Comparison of ENCODE assay signal across 19 mouse cellular contexts in genomic region chr10:96925771-96926170, GRCm38 (mm10).
DNase-seq lines count a peak whose midpoint lies in the region; ATAC-seq and TF ChIP-seq lines count a peak whose summit lies in the region.
"Had no signal": no experiment of that assay in that cellular context is flagged by ENCODE, and none has a peak within 500 bp of the region (broad histone marks: within the 10 kb centered on the region; RNA-seq: fewer than 3 reads in every experiment).

No protein-coding gene starts in this region.

- H3K36me3 ChIP-seq in heart, embryonic 15.5 days: no peaks in the 10 kb centered on the region
- no peaks in the 10 kb centered on the region for H3K36me3 ChIP-seq in heart, embryonic 10.5 days
- no peaks in the 10 kb centered on the region for H3K36me3 ChIP-seq in embryonic facial prominence, embryonic 15.5 days
- H3K36me3 ChIP-seq in thymus, adult 2 months (ENCODE audit: control insufficient read depth, insufficient read depth, low read length): no peaks in the 10 kb centered on the region
- H3K36me3 ChIP-seq: forebrain, embryonic 15.5 days; midbrain, embryonic 12.5 days had no signal

- no peaks in the 10 kb centered on the region for H3K27me3 ChIP-seq in heart, embryonic 15.5 days
- no peaks in the 10 kb centered on the region for H3K27me3 ChIP-seq in heart, embryonic 10.5 days (ENCODE audit: insufficient read depth, poor library complexity, severe bottlenecking)
- no peaks in the 10 kb centered on the region for H3K27me3 ChIP-seq in embryonic facial prominence, embryonic 15.5 days
- no peaks in the 10 kb centered on the region for H3K27me3 ChIP-seq in thymus, adult 2 months (ENCODE audit: control insufficient read depth, insufficient read depth, low read length)
- H3K27me3 ChIP-seq: forebrain, embryonic 15.5 days; midbrain, embryonic 12.5 days had no signal

- WGBS in heart, embryonic 15.5 days: 67% methylated on average over 2 of the region's 2 CpGs
- WGBS in heart, embryonic 10.5 days: 93% methylated on average over 2 of the region's 2 CpGs
- 84% methylated on average over 2 of the region's 2 CpGs for WGBS in embryonic facial prominence, embryonic 15.5 days
- 88% methylated on average over 2 of the region's 2 CpGs for WGBS in thymus, adult 2 months

- TF ChIP-seq CTCF in thymus, adult 2 months (IDR thresholded peaks at IDR 0.05; ENCODE audit: borderline replicate concordance, control insufficient read depth, extremely low read depth, insufficient read depth, low read length, poor library complexity): no peak

- H3K9me3 ChIP-seq in heart, embryonic 15.5 days (replicated peaks): no peaks in the 10 kb centered on the region
- H3K9me3 ChIP-seq in heart, embryonic 10.5 days: no peaks in the 10 kb centered on the region
- H3K9me3 ChIP-seq in embryonic facial prominence, embryonic 15.5 days (replicated peaks): no peaks in the 10 kb centered on the region
- H3K9me3 ChIP-seq: forebrain, embryonic 15.5 days; midbrain, embryonic 12.5 days had no signal

- ATAC-seq in heart, embryonic 15.5 days (replicated peaks; ENCODE audit: insufficient number of reproducible peaks, insufficient read depth, low FRiP score, low read depth): 0 out of 2 replicates have a peak, but pooled peaks have one; percentile 47
- ATAC-seq in embryonic facial prominence, embryonic 15.5 days (ENCODE audit: insufficient number of reproducible peaks, low FRiP score, low TSS enrichment, low read depth): no peak
- ATAC-seq: CD4-positive, CD25-positive, alpha-beta regulatory T cell, adult 4 months; forebrain, embryonic 15.5 days; hindbrain, embryonic 16.5 days had no signal

- no peak overlapping the region for H3K4me3 ChIP-seq in heart, embryonic 15.5 days
- no peak overlapping the region for H3K4me3 ChIP-seq in heart, embryonic 10.5 days
- no peak overlapping the region for H3K4me3 ChIP-seq in embryonic facial prominence, embryonic 15.5 days (replicated peaks)
- H3K4me3 ChIP-seq in thymus, adult 2 months (ENCODE audit: control insufficient read depth, insufficient read depth, low read length): no peak overlapping the region
- H3K4me3 ChIP-seq: forebrain, embryonic 15.5 days; layer of hippocampus, adult 2 months; midbrain, embryonic 12.5 days had no signal

- TF ChIP-seq POLR2A in thymus, adult 2 months (IDR thresholded peaks at IDR 0.05; ENCODE audit: control insufficient read depth, extremely low read depth, insufficient read depth, low read length, poor library complexity): no peak

- no peak overlapping the region for H3K9ac ChIP-seq in heart, embryonic 15.5 days
- no peak overlapping the region for H3K9ac ChIP-seq in embryonic facial prominence, embryonic 15.5 days
- H3K9ac ChIP-seq: forebrain, embryonic 15.5 days; liver, embryonic 14.5 days; midbrain, embryonic 12.5 days had no signal

- H3K4me1 ChIP-seq in heart, embryonic 15.5 days (replicated peaks): no peaks in the 10 kb centered on the region; the same call in 1 of the 2 replicates
- H3K4me1 ChIP-seq in heart, embryonic 10.5 days: no peaks in the 10 kb centered on the region
- peaks cover 6% of the 10 kb centered on the region; the same call in 1 of the 2 replicates for H3K4me1 ChIP-seq in embryonic facial prominence, embryonic 15.5 days
- no peaks in the 10 kb centered on the region for H3K4me1 ChIP-seq in thymus, adult 2 months (replicated peaks; ENCODE audit: control insufficient read depth, insufficient read depth, low read length)
- H3K4me1 ChIP-seq: forebrain, embryonic 15.5 days; midbrain, embryonic 12.5 days had no signal

- H3K27ac ChIP-seq in heart, embryonic 15.5 days: no peak overlapping the region
- no peak overlapping the region for H3K27ac ChIP-seq in heart, embryonic 10.5 days
- peak overlapping the region; percentile 35; the same call in 1 of the 2 replicates for H3K27ac ChIP-seq in embryonic facial prominence, embryonic 15.5 days (replicated peaks)
- no peak overlapping the region for H3K27ac ChIP-seq in thymus, adult 2 months (ENCODE audit: control insufficient read depth, insufficient read depth, low read length)
- H3K27ac ChIP-seq: forebrain, embryonic 15.5 days; layer of hippocampus, adult 2 months; liver, embryonic 14.5 days; midbrain, embryonic 12.5 days had no signal

- H3K4me2 ChIP-seq in heart, embryonic 15.5 days: no peak overlapping the region
- no peak overlapping the region for H3K4me2 ChIP-seq in embryonic facial prominence, embryonic 15.5 days (replicated peaks)
- H3K4me2 ChIP-seq: forebrain, embryonic 15.5 days; midbrain, embryonic 12.5 days had no signal

- no peak for DNase-seq in heart, embryonic 10.5 days (ENCODE audit: low spot score)
- DNase-seq in 3T3-L1 (ENCODE audit: low read depth, low spot score): peak; percentile 30
- peak; percentile 58 for DNase-seq in lung, postnatal 14 days
- no peak for DNase-seq in layer of hippocampus, adult 9-10 months (ENCODE audit: low spot score)
- no peak for DNase-seq in thymus, adult 2 months
- no peak for DNase-seq in frontal cortex, postnatal 25 days (ENCODE audit: low spot score in 2 of 2)
- DNase-seq: cerebellum, adult 18-20 months; gastrocnemius, postnatal 14 days; kidney, adult 8-10 months; right cerebral cortex, postnatal 25 days; thymus, postnatal 14 days had no signal

Comparison
In these comparisons a context has a peak if more than half of its experiments do, and no peak if none do; other contexts are left out.
1. DNase-seq: peak in 3T3-L1 (single experiment) and lung, postnatal 14 days (single experiment); none in heart, embryonic 10.5 days (single experiment), layer of hippocampus, adult 9-10 months (single experiment), thymus, adult 2 months (single experiment) and frontal cortex, postnatal 25 days (0 of 2).